11 mouse cellular contexts compared by ENCODE assay signal in the genomic region with DNA sequence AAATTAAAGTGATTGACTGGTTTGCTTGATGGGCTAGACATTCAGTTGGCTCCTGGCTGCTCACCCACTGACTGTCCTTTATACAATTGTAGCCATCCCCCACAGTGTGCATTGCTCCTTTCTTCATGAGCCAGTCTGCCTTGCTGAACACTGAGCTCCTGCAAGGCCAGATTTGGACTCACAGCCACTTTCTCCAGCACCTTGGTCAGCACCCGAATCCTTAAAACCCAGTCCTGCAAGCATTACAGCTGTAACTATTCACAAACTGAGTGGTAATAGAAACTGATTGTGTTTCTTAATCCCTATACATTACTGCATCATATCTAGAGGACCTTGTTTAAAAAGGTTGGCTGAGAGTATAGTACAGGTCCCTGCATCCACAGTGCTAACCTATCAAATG.
DNase-seq lines count a peak whose midpoint lies in the region; ATAC-seq and TF ChIP-seq lines count a peak whose summit lies in the region.
"Had no signal": no experiment of that assay in that cellular context is flagged by ENCODE, and none has a peak within 500 bp of the region (broad histone marks: within the 10 kb centered on the region; RNA-seq: fewer than 3 reads in every experiment).

No protein-coding gene starts in this region.

- no peaks in the 10 kb centered on the region for H3K79me2 ChIP-seq in MEL (ENCODE audit: control insufficient read depth, insufficient read depth, low read length, poor library complexity)

- TF ChIP-seq RAD21 in MEL (IDR thresholded peaks at IDR 0.05; ENCODE audit: low read depth, low read length) = no peak

- H3K27ac ChIP-seq in kidney, postnatal 0 days = no peak overlapping the region
- H3K27ac ChIP-seq in kidney, embryonic 14.5 days (ENCODE audit: low read depth, low read length) = no peak overlapping the region
- no peak overlapping the region for H3K27ac ChIP-seq in MEL (ENCODE audit: control insufficient read depth, low read depth, low read length)
- no peak overlapping the region for H3K27ac ChIP-seq in limb, embryonic 11.5 days (replicated peaks; ENCODE audit: low read depth, low read length)
- H3K27ac ChIP-seq: limb, embryonic 13.5 days had no signal

- H3K4me1 ChIP-seq in kidney, postnatal 0 days (replicated peaks; ENCODE audit: insufficient read depth, low read length) = no peaks in the 10 kb centered on the region
- no peaks in the 10 kb centered on the region for H3K4me1 ChIP-seq in kidney, embryonic 14.5 days (ENCODE audit: control insufficient read depth, insufficient read depth, low read length)
- H3K4me1 ChIP-seq in MEL (ENCODE audit: control insufficient read depth in 1 of 2, insufficient read depth in 2 of 2, low read length in 2 of 2) = no peaks in the 10 kb centered on the region
- H3K4me1 ChIP-seq in limb, embryonic 11.5 days (ENCODE audit: control insufficient read depth, insufficient read depth, low read length) = no peaks in the 10 kb centered on the region
- H3K4me1 ChIP-seq: limb, embryonic 13.5 days; megakaryocyte, embryonic 14.5 days had no signal

- H3K9me3 ChIP-seq in kidney, postnatal 0 days (replicated peaks; ENCODE audit: low read length) = no peaks in the 10 kb centered on the region; the same call in 1 of the 2 replicates
- H3K9me3 ChIP-seq in kidney, embryonic 14.5 days (ENCODE audit: control insufficient read depth, low read length) = no peaks in the 10 kb centered on the region
- no peaks in the 10 kb centered on the region for H3K9me3 ChIP-seq in MEL (replicated peaks; ENCODE audit: insufficient read depth, low read length)
- H3K9me3 ChIP-seq in limb, embryonic 11.5 days (ENCODE audit: control insufficient read depth, low read length) = no peaks in the 10 kb centered on the region; the same call in 1 of the 2 replicates

- WGBS in kidney, postnatal 0 days = 53% methylated on average over 1 of the region's 1 CpGs
- 68% methylated on average over 1 of the region's 1 CpGs for WGBS in kidney, embryonic 14.5 days
- 57% methylated on average over 1 of the region's 1 CpGs for WGBS in limb, embryonic 11.5 days

- H3K4me2 ChIP-seq in kidney, postnatal 0 days (ENCODE audit: low read length) = no peak overlapping the region
- H3K4me2 ChIP-seq in kidney, embryonic 14.5 days (replicated peaks; ENCODE audit: low read depth, low read length) = no peak overlapping the region
- no peak overlapping the region for H3K4me2 ChIP-seq in limb, embryonic 11.5 days (ENCODE audit: low read depth, severe bottlenecking)
- H3K4me2 ChIP-seq: limb, embryonic 13.5 days had no signal

- TF ChIP-seq POLR2A in MEL (IDR thresholded peaks at IDR 0.05; ENCODE audit: control insufficient read depth in 1 of 2, insufficient read depth in 1 of 2, low read depth in 1 of 2, low read length in 2 of 2, poor library complexity in 1 of 2) = no peak

- no peak for TF ChIP-seq CTCF in kidney, postnatal 0 days (IDR thresholded peaks at IDR 0.05; ENCODE audit: low read depth)
- no peak for TF ChIP-seq CTCF in MEL (IDR thresholded peaks at IDR 0.05 in 2 of 3, conservative IDR thresholded peaks at IDR 0.05 in 1 of 3; ENCODE audit: control insufficient read depth in 1 of 3, insufficient read depth in 1 of 3, low read depth in 2 of 3, low read length in 3 of 3, poor library complexity in 1 of 3, severe bottlenecking in 1 of 3)

- ATAC-seq in kidney, postnatal 0 days (replicated peaks; ENCODE audit: low FRiP score, low read depth) = no peak
- no peak for ATAC-seq in kidney, embryonic 14.5 days (ENCODE audit: low FRiP score, low TSS enrichment)
- ATAC-seq in limb, embryonic 11.5 days (ENCODE audit: insufficient number of reproducible peaks, low FRiP score, low TSS enrichment, low read depth) = no peak
- ATAC-seq: intestine, postnatal 0 days had no signal

- H3K4me3 ChIP-seq in kidney, postnatal 0 days (replicated peaks; ENCODE audit: low read depth, low read length) = no peak overlapping the region
- no peak overlapping the region for H3K4me3 ChIP-seq in kidney, embryonic 14.5 days (ENCODE audit: low read length)
- no peak overlapping the region for H3K4me3 ChIP-seq in MEL (ENCODE audit: control insufficient read depth in 1 of 2, insufficient read depth in 1 of 2, low read depth in 2 of 2, low read length in 2 of 2)
- no peak overlapping the region for H3K4me3 ChIP-seq in limb, embryonic 11.5 days (ENCODE audit: low read depth, low read length)
- H3K4me3 ChIP-seq: limb, embryonic 13.5 days; megakaryocyte, embryonic 14.5 days had no signal

- no peak for TF ChIP-seq EP300 in MEL (IDR thresholded peaks at IDR 0.05; ENCODE audit: low read depth in 1 of 2, low read length in 2 of 2)

- no peaks in the 10 kb centered on the region for H3K36me3 ChIP-seq in kidney, postnatal 0 days (ENCODE audit: insufficient read depth, low read length)
- no peaks in the 10 kb centered on the region for H3K36me3 ChIP-seq in kidney, embryonic 14.5 days (ENCODE audit: control insufficient read depth, insufficient read depth, low read length)
- H3K36me3 ChIP-seq in MEL (ENCODE audit: control insufficient read depth in 1 of 2, insufficient read depth in 2 of 2, low read length in 2 of 2) = no peaks in the 10 kb centered on the region
- H3K36me3 ChIP-seq in limb, embryonic 11.5 days (ENCODE audit: control insufficient read depth, insufficient read depth, low read length) = no peaks in the 10 kb centered on the region
- H3K36me3 ChIP-seq: limb, embryonic 13.5 days had no signal

- no peaks in the 10 kb centered on the region for H3K27me3 ChIP-seq in kidney, postnatal 0 days (ENCODE audit: insufficient read depth, low read length)
- H3K27me3 ChIP-seq in kidney, embryonic 14.5 days (ENCODE audit: control insufficient read depth, insufficient read depth, low read length) = no peaks in the 10 kb centered on the region
- H3K27me3 ChIP-seq in MEL (ENCODE audit: control insufficient read depth in 1 of 2, insufficient read depth in 2 of 2, low read length in 2 of 2) = peaks cover 0 to 3% of the 10 kb centered on the region in 2 experiments; a peak in 2 of 4 replicates
- no peaks in the 10 kb centered on the region for H3K27me3 ChIP-seq in limb, embryonic 11.5 days (ENCODE audit: control insufficient read depth, insufficient read depth, low read length)
- H3K27me3 ChIP-seq: limb, embryonic 13.5 days; megakaryocyte, embryonic 14.5 days had no signal

- no peak overlapping the region for H3K9ac ChIP-seq in kidney, postnatal 0 days (ENCODE audit: low read depth, low read length)
- H3K9ac ChIP-seq in kidney, embryonic 14.5 days (ENCODE audit: low read depth, low read length) = no peak overlapping the region
- H3K9ac ChIP-seq in MEL (ENCODE audit: control insufficient read depth, low read depth, low read length, poor library complexity, severe bottlenecking) = no peak overlapping the region
- no peak overlapping the region for H3K9ac ChIP-seq in limb, embryonic 11.5 days (ENCODE audit: low read length)
- H3K9ac ChIP-seq: limb, embryonic 13.5 days had no signal

- DNase-seq in kidney, postnatal 0 days (ENCODE audit: low spot score) = peak; percentile 64
- peak; percentile 65 for DNase-seq in MEL (ENCODE audit: low read depth, low spot score)
- peak; percentile 45 for DNase-seq in ZHBTc4 (ENCODE audit: low read depth, low spot score)
- peak; percentile 62 for DNase-seq in limb, embryonic 11.5 days (ENCODE audit: low spot score)
- no peak for DNase-seq in right cerebral cortex, postnatal 25 days
- no peak for DNase-seq in layer of hippocampus, adult 8-10 months (ENCODE audit: low spot score in 2 of 2)
- DNase-seq: cerebellum, adult 9-11 months had no signal

TF ChIP-seq in MEL, 35 proteins besides CTCF, POLR2A, EP300 and RAD21:
- TF ChIP-seq MAFK (IDR thresholded peaks at IDR 0.05; ENCODE audit: borderline replicate concordance, low read depth, low read length) = no peak
- TF ChIP-seq BHLHE40 (IDR thresholded peaks at IDR 0.05; ENCODE audit: borderline replicate concordance, low read depth, low read length) = no peak
- no peak for TF ChIP-seq ZKSCAN1 (IDR thresholded peaks at IDR 0.05; ENCODE audit: low read depth, low read length)
- TF ChIP-seq USF1 (IDR thresholded peaks at IDR 0.05; ENCODE audit: low read depth, low read length) = no peak
- TF ChIP-seq UBTF (IDR thresholded peaks at IDR 0.05; ENCODE audit: borderline replicate concordance, insufficient read depth, low read depth, low read length) = no peak
- TF ChIP-seq KAT2A (conservative IDR thresholded peaks at IDR 0.05; ENCODE audit: low read depth, low read length) = no peak
- no peak for TF ChIP-seq ZNF384 (IDR thresholded peaks at IDR 0.05; ENCODE audit: low read depth, low read length)
- TF ChIP-seq MAZ (IDR thresholded peaks at IDR 0.05; ENCODE audit: low read depth, low read length) = no peak
- no peak for TF ChIP-seq MEF2A (IDR thresholded peaks at IDR 0.05; ENCODE audit: extremely low read depth, insufficient replicate concordance, low read depth, low read length, poor library complexity, severe bottlenecking)

Comparison
In these comparisons a context has a peak if more than half of its experiments do, and no peak if none do; other contexts are left out.
1. DNase-seq: peak in kidney, postnatal 0 days (single experiment), MEL (single experiment), ZHBTc4 (single experiment) and limb, embryonic 11.5 days (single experiment); none in right cerebral cortex, postnatal 25 days (single experiment) and layer of hippocampus, adult 8-10 months (0 of 2).